Mouse (Mus musculus) E14TG2a.4 (cell line): Measurements from ENCODE around the gene Dhx33.

Source experiments
- CTCF ChIP-seq: conservative IDR thresholded peaks from 2 replicates; pipeline ENCODE4 v1.5.1; 2014; ENCODE audit warnings: low read length
- NANOG ChIP-seq: IDR thresholded peaks from 2 replicates; pipeline ENCODE4 v1.6.1; 2014; ENCODE audit warnings: borderline replicate concordance, low read length, mixed read lengths
- POU5F1 ChIP-seq: IDR thresholded peaks from 2 replicates; pipeline ENCODE4 v1.6.1; 2014; ENCODE audit warnings: low read length, borderline replicate concordance

DNA sequence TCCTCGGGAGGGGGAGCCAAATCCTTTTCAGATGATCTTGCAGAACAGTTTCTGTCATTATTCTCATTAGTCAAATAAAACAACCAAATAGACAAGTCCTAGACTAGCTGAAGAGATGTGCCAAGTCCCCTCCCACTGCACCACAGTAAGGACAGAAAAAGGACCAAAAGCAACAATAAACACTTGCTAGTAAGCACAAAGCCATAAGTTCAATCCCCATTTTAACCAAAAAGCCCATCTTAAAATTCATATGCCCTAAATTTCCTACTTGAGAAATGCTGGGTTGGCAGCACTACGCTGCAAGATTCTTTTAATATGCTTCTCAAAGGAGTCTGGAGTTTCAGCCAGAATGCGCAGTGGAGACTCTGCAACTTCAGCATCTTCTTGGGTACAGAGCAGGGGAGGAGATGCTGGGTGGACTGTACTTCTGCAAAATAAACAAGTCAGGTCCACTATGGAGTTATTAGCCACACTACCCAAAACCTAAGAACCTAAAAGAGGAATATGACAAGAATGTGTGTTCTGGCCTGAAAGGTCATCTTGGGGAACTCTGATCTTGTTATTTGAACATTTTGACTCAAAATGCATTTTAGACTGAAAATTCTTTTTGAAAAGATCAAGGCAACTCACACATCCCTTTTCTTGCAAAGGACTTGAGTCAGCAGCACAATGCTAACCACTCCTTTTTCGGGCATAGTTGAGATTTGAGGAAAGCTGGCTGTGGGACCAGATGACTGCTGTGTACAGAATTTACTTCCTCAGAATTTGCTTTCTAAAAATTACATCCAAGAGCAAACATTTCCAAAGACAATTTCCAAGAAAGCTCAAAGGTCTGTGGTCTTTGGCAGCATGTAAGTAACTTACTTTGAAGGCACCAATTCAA, 59.1 kb downstream of the Dhx33 start:
- TF ChIP-seq CTCF, result no peak
- TF ChIP-seq NANOG, result no peak
- TF ChIP-seq POU5F1, result no peak
